Mouse (Mus musculus) kidney, adult 2 months (tissue): ENCODE results near the gene Dynll1.

Experiments used
- CTCF ChIP-seq: fragments of 200-500 bp; conservative IDR thresholded peaks from 2 replicates; pipeline ENCODE4 v1.5.1; 2011; ENCODE audit warnings: low read depth, mild to moderate bottlenecking, control low read depth, low read length, moderate library complexity, mixed read lengths; ENCODE audit not compliant: insufficient read depth, insufficient read length
- POLR2A ChIP-seq: fragments of 200-500 bp; IDR thresholded peaks from one replicate; pipeline ENCODE4 v1.6.1; 2011; ENCODE audit warnings: low read depth, low read length, control low read depth

- no peak for TF ChIP-seq POLR2A
- no peak for TF ChIP-seq CTCF
Measured at GRCm38 (mm10) chr5:115255472-115255871, 45.3 kb downstream of the Dynll1 start.
